Mouse (Mus musculus): ENCODE data around the gene Rab30. TPM values are rescaled to one million over a fixed set of nuclear protein-coding genes. Genes with fewer than 3 reads are reported as not detected.

Rab30 gene
- polyA plus RNA-seq, 1 experiment from 2014 or later, result 19.8 TPM

DNA sequence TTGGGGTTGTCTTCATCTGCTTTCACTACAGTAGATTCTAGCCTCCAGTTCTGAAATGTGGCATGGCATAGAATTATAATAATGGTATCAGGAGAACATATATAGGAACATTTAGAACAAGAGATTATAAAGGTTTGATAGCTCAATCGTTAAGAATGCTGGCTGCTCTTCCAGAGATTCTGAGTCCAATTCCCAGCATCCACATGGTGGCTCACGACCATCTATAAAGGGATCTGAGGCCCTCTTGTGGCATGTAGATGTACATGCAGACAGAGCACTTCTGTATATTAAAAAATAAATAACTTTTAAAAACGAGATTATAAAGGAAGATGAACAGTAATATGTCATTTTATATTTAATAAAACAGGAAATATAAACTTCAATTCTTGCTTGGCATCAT, 152.1 kb downstream of the Rab30 start:
- Histone ChIP-seq H3K9ac (no peak overlapping the region), H3K9me3 (replicated peaks) (no peaks in the 10 kb centered on the region)

More for the DNA sequence above, 152.1 kb downstream of the Rab30 start:
- Histone ChIP-seq H3K4me1 (no peaks in the 10 kb centered on the region), H3K27me3 (no peaks in the 10 kb centered on the region), H3K4me2 (no peak overlapping the region), H3K36me3 (ENCODE audit: poor library complexity, severe bottlenecking) (no peaks in the 10 kb centered on the region), H3K27ac (no peak overlapping the region), H3K4me3 (no peak overlapping the region)
- no peak for ATAC-seq
- 52% methylated on average over 3 of the region's 3 CpGs for WGBS

Other genes starting within 250 kb of the Rab30 start
- 73.3 and 76.1 TPM in 2 replicates for gene Ccdc90b, start 180.5 kb upstream of the Rab30 start, polyA plus RNA-seq (2015; fragmentation: Nextera tagmentation; extraction: Ambion mirVana)
- gene Ankrd42, start 104.5 kb upstream of the Rab30 start, polyA plus RNA-seq (2015; fragmentation: Nextera tagmentation; extraction: Ambion mirVana), result 10.9 and 15.6 TPM in 2 replicates
- 24.0 and 26.6 TPM in 2 replicates for gene Pcf11, start 71.7 kb upstream of the Rab30 start, polyA plus RNA-seq (2015; fragmentation: Nextera tagmentation; extraction: Ambion mirVana)
- 12.1 and 13.5 TPM in 2 replicates for gene Ddias, start 132.6 kb downstream of the Rab30 start, polyA plus RNA-seq (2015; fragmentation: Nextera tagmentation; extraction: Ambion mirVana)
- gene Prcp, start 132.9 kb downstream of the Rab30 start, polyA plus RNA-seq (2015; fragmentation: Nextera tagmentation; extraction: Ambion mirVana), result 14.6 and 15.6 TPM in 2 replicates